Mouse (Mus musculus) midbrain, embryonic 13.5 days (tissue): ENCODE results near the gene 1700011L22Rik. TPM values are rescaled to one million over a fixed set of nuclear protein-coding genes. Genes with fewer than 3 reads are reported as not detected.

Source experiments
- ATAC-seq: fragments of 200-750 bp; cut with Nextera tagmentation; 2 replicates; pipeline ENCODE4 v1.8.0; 2017; ENCODE audit warnings: mild to moderate bottlenecking, moderate TSS enrichment, moderate library complexity
- H3K27ac ChIP-seq: fragments of 300-500 bp; sonication (generic); 2 replicates; pipeline ENCODE4 v1.5.1; 2015; ENCODE audit warnings: inconsistent platforms, mild to moderate bottlenecking, moderate library complexity
- H3K27me3 ChIP-seq: fragments of 300-500 bp; sonication (generic); 2 replicates; pipeline ENCODE4 v1.6.1; 2015; ENCODE audit warnings: mild to moderate bottlenecking, inconsistent platforms
- H3K36me3 ChIP-seq: fragments of 300-500 bp; sonication (generic); 2 replicates; pipeline ENCODE4 v1.6.1; 2015; ENCODE audit warnings: mild to moderate bottlenecking, inconsistent platforms
- H3K4me1 ChIP-seq: fragments of 300-500 bp; sonication (generic); replicated peaks from 2 replicates; pipeline ENCODE4 v1.6.1; 2015; ENCODE audit warnings: inconsistent platforms
- H3K4me2 ChIP-seq: fragments of 300-500 bp; sonication (generic); replicated peaks from 2 replicates; pipeline ENCODE4 v1.6.1; 2015; ENCODE audit warnings: moderate library complexity, mild to moderate bottlenecking, inconsistent platforms
- H3K4me3 ChIP-seq: fragments of 300-500 bp; sonication (generic); replicated peaks from 2 replicates; pipeline ENCODE4 v1.5.1; 2015; ENCODE audit warnings: mild to moderate bottlenecking, inconsistent platforms
- H3K9ac ChIP-seq: fragments of 300-500 bp; sonication (generic); replicated peaks from 2 replicates; pipeline ENCODE4 v1.6.1; 2015; ENCODE audit warnings: mild to moderate bottlenecking, inconsistent platforms
- H3K9me3 ChIP-seq: fragments of 300-500 bp; sonication (generic); 2 replicates; pipeline ENCODE4 v1.6.1; 2016; ENCODE audit warnings: mild to moderate bottlenecking, inconsistent platforms
- whole genome bisulfite sequencing: fragments of 180-500 bp; shearing (Covaris S2); methylation state at CpG from one replicate; pipeline ENCODE4 v1.1.7; 2015; 5-methylcytosine and 5-hydroxymethylcytosine counted together
- polyA plus RNA-seq: library from polyadenylated mRNA; unstranded; fragments of >200 nt; fragmentation: Nextera tagmentation; extraction: Ambion mirVana; gene quantifications from 2 replicates; pipeline ENCODE4 v1.2.1, GENCODE M21; 2015

1700011L22Rik gene
- polyA plus RNA-seq, 1 experiment from 2014 or later: not detected

- no peak for ATAC-seq
- 56% methylated on average over 3 of the region's 3 CpGs for WGBS
- Histone ChIP-seq H3K27me3 (no peaks in the 10 kb centered on the region), H3K36me3 (no peaks in the 10 kb centered on the region), H3K4me3 (no peak overlapping the region), H3K9me3 (no peaks in the 10 kb centered on the region), H3K4me2 (no peak overlapping the region), H3K4me1 (peaks cover 21% of the 10 kb centered on the region), H3K9ac (no peak overlapping the region), H3K27ac (no peak overlapping the region)
These were observed 40.2 kb downstream of the 1700011L22Rik start for GRCm38 (mm10) chr8:79208181-79208580.

GRCm38 (mm10) chr8:79206895-79207294 lies 41.5 kb downstream of the 1700011L22Rik start:
- Histone ChIP-seq H3K9me3 (no peaks in the 10 kb centered on the region), H3K27ac (no peak overlapping the region), H3K4me3 (no peak overlapping the region), H3K9ac (no peak overlapping the region), H3K36me3 (no peaks in the 10 kb centered on the region), H3K27me3 (no peaks in the 10 kb centered on the region), H3K4me1 (peaks cover 21% of the 10 kb centered on the region), H3K4me2 (no peak overlapping the region)
- WGBS: 83% methylated on average over 4 of the region's 4 CpGs
- ATAC-seq: no peak

DNA sequence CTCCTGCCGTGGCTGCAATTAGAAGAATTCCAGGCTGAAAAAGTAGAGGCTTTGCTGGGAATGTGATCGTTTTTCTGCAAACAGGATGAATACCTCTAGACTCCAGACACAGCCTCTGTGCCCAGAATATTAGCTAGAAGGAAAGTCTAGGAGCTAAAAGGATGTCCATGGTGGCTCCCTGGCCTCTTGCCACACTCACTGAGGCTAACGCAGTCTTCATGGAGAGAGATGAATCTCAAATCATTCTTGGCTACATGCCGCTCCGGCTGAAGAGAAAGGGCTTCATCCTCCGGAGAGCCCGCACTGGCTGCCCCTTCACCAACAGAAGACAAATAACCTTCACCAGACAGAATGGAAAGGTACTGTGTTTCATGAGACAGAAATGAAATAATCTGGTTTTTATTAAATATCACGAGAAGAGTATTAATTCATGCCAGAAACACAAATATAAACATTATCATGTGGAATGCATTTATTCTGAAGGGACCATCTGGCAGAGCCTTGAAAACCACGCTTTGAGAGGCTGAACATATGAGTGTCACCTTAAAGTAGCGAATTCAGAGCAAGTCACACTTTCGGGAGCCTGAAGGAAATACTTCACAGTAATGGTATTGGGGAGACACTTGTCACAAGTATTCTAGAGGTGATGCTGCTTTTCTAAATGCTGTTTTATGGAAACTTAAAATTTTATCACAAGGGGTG lies 46.8 kb downstream of the 1700011L22Rik start:
- 79% methylated on average over 11 of the region's 11 CpGs for WGBS
- Histone ChIP-seq H3K27ac (no peak overlapping the region), H3K4me3 (no peak overlapping the region), H3K9ac (no peak overlapping the region), H3K27me3 (no peaks in the 10 kb centered on the region), H3K4me1 (no peaks in the 10 kb centered on the region), H3K9me3 (no peaks in the 10 kb centered on the region), H3K36me3 (peaks cover 3% of the 10 kb centered on the region; the same call in 1 of the 2 replicates), H3K4me2 (no peak overlapping the region)
- no peak for ATAC-seq

GRCm38 (mm10) chr8:79198675-79199074 lies 49.7 kb downstream of the 1700011L22Rik start:
- Histone ChIP-seq H3K4me1 (no peaks in the 10 kb centered on the region), H3K9ac (no peak overlapping the region), H3K36me3 (peaks cover 10% of the 10 kb centered on the region; the same call in 1 of the 2 replicates), H3K27ac (no peak overlapping the region), H3K27me3 (no peaks in the 10 kb centered on the region), H3K4me2 (no peak overlapping the region), H3K9me3 (no peaks in the 10 kb centered on the region), H3K4me3 (no peak overlapping the region)
- WGBS: 51% methylated on average over 3 of the region's 3 CpGs
- ATAC-seq: no peak

DNA sequence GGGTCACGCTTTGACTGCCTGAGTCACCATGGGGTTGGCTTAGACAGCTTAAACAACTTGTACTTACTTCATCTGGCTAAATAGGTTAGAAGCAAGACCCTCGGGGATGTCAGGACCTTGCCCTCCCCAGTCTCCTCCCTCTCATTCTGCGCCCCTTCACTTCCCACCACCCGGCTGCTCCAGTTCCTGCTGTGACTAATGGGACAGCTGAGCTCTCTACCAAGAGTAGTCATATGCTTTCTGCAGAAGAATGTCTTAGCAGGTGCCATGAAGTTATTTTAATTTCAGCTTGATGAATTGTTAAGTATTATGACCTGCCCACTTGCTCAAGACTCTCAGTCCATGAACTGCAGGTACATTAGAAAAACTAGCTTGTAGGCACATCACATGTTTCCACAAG lies 51.9 kb downstream of the 1700011L22Rik start:
- WGBS: 77% methylated on average over 4 of the region's 4 CpGs
- no peak overlapping the region for H3K4me3 ChIP-seq
- H3K9ac ChIP-seq: no peak overlapping the region
- H3K4me1 ChIP-seq: no peaks in the 10 kb centered on the region
- no peaks in the 10 kb centered on the region for H3K9me3 ChIP-seq
- H3K27ac ChIP-seq: no peak overlapping the region
- H3K4me2 ChIP-seq: no peak overlapping the region
- no peak for ATAC-seq
- peaks cover 23% of the 10 kb centered on the region for H3K36me3 ChIP-seq
- H3K27me3 ChIP-seq: no peaks in the 10 kb centered on the region

DNA sequence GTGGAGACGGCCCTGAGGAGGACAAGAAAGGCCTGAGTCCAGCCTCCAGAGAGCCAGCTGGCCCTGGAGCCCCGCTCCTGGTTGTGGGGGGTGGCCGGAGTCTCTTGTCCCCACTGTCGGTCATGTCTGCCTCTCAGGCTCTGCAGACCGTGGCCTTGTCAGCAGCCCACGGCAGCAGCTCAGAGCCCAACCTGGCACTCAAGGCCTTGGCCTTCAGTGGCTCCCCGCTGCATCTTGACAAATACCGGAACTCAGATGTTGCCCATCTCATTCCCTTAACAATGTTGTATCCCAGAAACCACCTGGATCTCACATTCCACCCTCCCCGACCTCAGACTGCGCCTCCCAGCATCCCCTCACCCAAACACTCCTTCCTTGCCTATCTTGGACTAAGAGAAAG lies 58.3 kb downstream of the 1700011L22Rik start:
- H3K27me3 ChIP-seq: no peaks in the 10 kb centered on the region
- no peak overlapping the region for H3K4me3 ChIP-seq
- H3K9ac ChIP-seq: no peak overlapping the region
- H3K4me1 ChIP-seq: no peaks in the 10 kb centered on the region
- no peak overlapping the region for H3K27ac ChIP-seq
- no peak for ATAC-seq
- peaks cover 83% of the 10 kb centered on the region for H3K36me3 ChIP-seq
- WGBS: 94% methylated on average over 10 of the region's 10 CpGs
- H3K9me3 ChIP-seq: no peaks in the 10 kb centered on the region
- no peak overlapping the region for H3K4me2 ChIP-seq

- H3K4me1 ChIP-seq: no peaks in the 10 kb centered on the region
- H3K4me2 ChIP-seq: no peak overlapping the region
- no peaks in the 10 kb centered on the region for H3K9me3 ChIP-seq
- 85% methylated on average over 7 of the region's 7 CpGs for WGBS
- no peaks in the 10 kb centered on the region for H3K27me3 ChIP-seq
- peaks cover 95% of the 10 kb centered on the region for H3K36me3 ChIP-seq
- no peak for ATAC-seq
- H3K27ac ChIP-seq: no peak overlapping the region
- H3K9ac ChIP-seq: no peak overlapping the region
- no peak overlapping the region for H3K4me3 ChIP-seq
These were observed 62.9 kb downstream of the 1700011L22Rik start for GRCm38 (mm10) chr8:79185488-79185887.

DNA sequence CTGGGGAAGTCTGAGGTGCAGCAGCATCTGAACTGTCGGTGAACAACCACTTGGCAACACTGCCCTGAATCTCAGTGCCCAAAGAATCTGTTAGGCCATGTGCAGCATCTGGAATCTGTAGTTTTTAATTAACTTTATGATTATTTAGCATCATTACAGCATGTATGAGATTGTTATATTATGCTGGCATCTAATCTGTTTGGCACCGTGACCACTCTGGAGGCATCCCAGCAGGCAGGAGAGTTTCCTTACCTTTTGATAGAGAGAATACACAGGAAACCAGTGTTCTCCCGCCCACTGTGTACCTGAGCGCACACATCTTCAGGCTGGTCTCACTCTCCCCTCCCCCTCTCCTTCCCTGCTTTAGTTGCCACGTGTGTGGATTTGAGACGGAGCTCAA lies 68.7 kb downstream of the 1700011L22Rik start:
- H3K27me3 ChIP-seq: no peaks in the 10 kb centered on the region
- no peak overlapping the region for H3K4me2 ChIP-seq
- H3K27ac ChIP-seq: no peak overlapping the region
- H3K4me3 ChIP-seq: no peak overlapping the region
- 88% methylated on average over 6 of the region's 6 CpGs for WGBS
- no peaks in the 10 kb centered on the region for H3K9me3 ChIP-seq
- H3K36me3 ChIP-seq: peaks cover 77% of the 10 kb centered on the region
- no peak for ATAC-seq
- H3K4me1 ChIP-seq: no peaks in the 10 kb centered on the region; the same call in 1 of the 2 replicates
- H3K9ac ChIP-seq: no peak overlapping the region

- H3K36me3 ChIP-seq: peaks cover 43% of the 10 kb centered on the region
- no peak for ATAC-seq
- peaks cover 8% of the 10 kb centered on the region for H3K4me1 ChIP-seq
- H3K9me3 ChIP-seq: no peaks in the 10 kb centered on the region
- 0 out of 2 replicates have a peak overlapping the region, but pooled peaks have one; percentile 5 for H3K27ac ChIP-seq
- no peak overlapping the region for H3K4me3 ChIP-seq
- no peaks in the 10 kb centered on the region for H3K27me3 ChIP-seq
- H3K4me2 ChIP-seq: no peak overlapping the region
- WGBS: 55% methylated on average over 4 of the region's 4 CpGs
- H3K9ac ChIP-seq: no peak overlapping the region
These were observed 72.4 kb downstream of the 1700011L22Rik start for GRCm38 (mm10) chr8:79175991-79176390.

DNA sequence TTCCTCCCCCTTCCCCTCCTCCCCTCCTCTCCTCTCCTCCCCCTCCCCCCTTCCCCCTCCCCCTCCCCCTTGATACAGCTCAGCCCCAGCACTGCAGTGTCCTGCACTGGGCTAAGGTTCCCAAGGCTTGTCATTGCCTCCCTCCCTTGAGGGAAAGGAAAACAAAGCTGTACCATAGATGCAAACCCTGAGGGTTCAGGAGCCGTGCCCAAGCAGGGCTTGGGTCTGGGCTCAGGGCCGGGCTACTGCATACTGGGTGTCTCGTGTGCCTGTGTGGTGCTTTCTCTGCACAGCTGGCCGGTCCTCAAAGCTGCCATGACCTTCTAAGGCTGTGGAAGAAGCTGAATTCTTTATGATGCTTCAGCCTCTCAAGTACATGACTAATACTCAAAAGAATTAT lies 74.8 kb downstream of the 1700011L22Rik start:
- peak; percentile 82 for ATAC-seq
- H3K9me3 ChIP-seq: no peaks in the 10 kb centered on the region
- 60% methylated on average over 4 of the region's 4 CpGs for WGBS
- no peak overlapping the region for H3K9ac ChIP-seq
- H3K4me3 ChIP-seq: no peak overlapping the region
- no peak overlapping the region for H3K27ac ChIP-seq
- H3K4me2 ChIP-seq: no peak overlapping the region
- peaks cover 8% of the 10 kb centered on the region for H3K4me1 ChIP-seq
- no peaks in the 10 kb centered on the region for H3K27me3 ChIP-seq
- peaks cover 19% of the 10 kb centered on the region for H3K36me3 ChIP-seq

DNA sequence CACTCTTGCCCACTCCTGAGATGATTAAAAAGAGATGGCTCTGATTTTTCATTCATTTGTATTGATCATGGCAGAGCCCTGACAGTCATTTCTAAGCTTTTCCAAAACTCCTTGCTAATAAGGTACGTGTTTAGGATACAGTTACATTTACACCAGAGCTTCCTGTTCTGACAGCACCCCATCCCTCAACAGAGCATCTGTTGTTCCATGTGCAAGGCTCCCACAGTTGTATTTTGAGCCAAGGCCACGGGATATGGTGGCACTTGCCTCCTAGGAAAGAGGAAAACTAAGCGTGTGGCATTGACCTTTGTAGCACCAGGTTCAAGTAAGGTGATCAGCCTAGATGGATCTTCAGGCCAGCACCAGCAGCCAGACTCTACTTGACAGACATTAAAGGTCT lies 83.1 kb downstream of the 1700011L22Rik start:
- no peak overlapping the region for H3K4me3 ChIP-seq
- 94% methylated on average over 3 of the region's 3 CpGs for WGBS
- no peak overlapping the region for H3K9ac ChIP-seq
- no peak overlapping the region for H3K4me2 ChIP-seq
- H3K4me1 ChIP-seq: peaks cover 16% of the 10 kb centered on the region
- no peaks in the 10 kb centered on the region for H3K27me3 ChIP-seq
- peaks cover 7% of the 10 kb centered on the region for H3K36me3 ChIP-seq
- H3K27ac ChIP-seq: no peak overlapping the region
- no peak for ATAC-seq
- H3K9me3 ChIP-seq: no peaks in the 10 kb centered on the region

GRCm38 (mm10) chr8:79164336-79164735 lies 84.0 kb downstream of the 1700011L22Rik start:
- Histone ChIP-seq H3K4me1 (peaks cover 16% of the 10 kb centered on the region), H3K27ac (0 out of 2 replicates have a peak overlapping the region, but pooled peaks have one; percentile 31), H3K4me3 (no peak overlapping the region), H3K4me2 (no peak overlapping the region), H3K9me3 (no peaks in the 10 kb centered on the region), H3K27me3 (no peaks in the 10 kb centered on the region), H3K36me3 (peaks cover 7% of the 10 kb centered on the region), H3K9ac (no peak overlapping the region)
- no peak for ATAC-seq
- 41% methylated on average over 1 of the region's 1 CpGs for WGBS
